Mouse (Mus musculus) kidney, adult 2 months (tissue): Measurements from ENCODE around the gene Nsun2. TPM values are rescaled to one million over a fixed set of nuclear protein-coding genes. Genes with fewer than 3 reads are reported as not detected.
A peak's percentile ranks its signal among the peaks of the same experiment; 100 is the strongest.

ENCODE experiments used
- DNase-seq: peaks from one replicate; pipeline ENCODE4 v3.0.0; 2021
- H3K27ac ChIP-seq: fragments of 200-500 bp; 2 replicates; pipeline ENCODE4 v1.5.1; 2012; ENCODE audit warnings: low read depth, low read length, control low read depth, inconsistent platforms; ENCODE audit not compliant: insufficient read depth
- H3K27me3 ChIP-seq: fragments of 200-500 bp; replicated peaks from 2 replicates; pipeline ENCODE4 v1.6.1; 2012; ENCODE audit warnings: mild to moderate bottlenecking, moderate library complexity, low read length, inconsistent platforms; ENCODE audit not compliant: control insufficient read depth, insufficient read depth
- H3K36me3 ChIP-seq: fragments of 200-500 bp; 2 replicates; pipeline ENCODE4 v1.6.1; 2012; ENCODE audit warnings: mild to moderate bottlenecking, moderate library complexity, low read length, inconsistent platforms; ENCODE audit not compliant: control insufficient read depth, insufficient read depth
- H3K4me1 ChIP-seq: fragments of 200-500 bp; 2 replicates; pipeline ENCODE4 v1.6.1; 2011; ENCODE audit warnings: low read length; ENCODE audit not compliant: control insufficient read depth, insufficient read depth
- H3K4me3 ChIP-seq: fragments of 200-500 bp; 2 replicates; pipeline ENCODE4 v1.5.1; 2011; ENCODE audit warnings: mild to moderate bottlenecking, low read depth, low read length, control low read depth; ENCODE audit not compliant: insufficient read depth
- CTCF ChIP-seq: fragments of 200-500 bp; conservative IDR thresholded peaks from 2 replicates; pipeline ENCODE4 v1.5.1; 2011; ENCODE audit warnings: low read depth, mild to moderate bottlenecking, control low read depth, low read length, moderate library complexity, mixed read lengths; ENCODE audit not compliant: insufficient read depth, insufficient read length
- POLR2A ChIP-seq: fragments of 200-500 bp; IDR thresholded peaks from one replicate; pipeline ENCODE4 v1.6.1; 2011; ENCODE audit warnings: low read depth, low read length, control low read depth
- WGBS: fragments of 180-500 bp; shearing (Covaris S2); methylation state at CpG from one replicate; pipeline ENCODE4 v1.1.7; 2018; 5-methylcytosine and 5-hydroxymethylcytosine counted together
- polyA plus RNA-seq: library from polyadenylated mRNA; depleted of rRNA; stranded (reverse); fragments of >200 nt; gene quantifications from 2 replicates; pipeline ENCODE4 v1.2.3, GENCODE M21; 2012

The Nsun2 gene
- polyA plus RNA-seq, 1 experiment, result 47.9 TPM

GRCm38 (mm10) chr13:69492876-69493463 is 40.6 kb upstream of the Nsun2 start:
- Histone ChIP-seq H3K4me1 (no peaks in the 10 kb centered on the region), H3K36me3 (no peaks in the 10 kb centered on the region), H3K4me3 (no peak overlapping the region), H3K27me3 (no peaks in the 10 kb centered on the region), H3K27ac (no peak overlapping the region)
- TF ChIP-seq POLR2A (no peak), CTCF (peak; percentile 82)
- WGBS, result 21% methylated on average over 7 of the region's 7 CpGs
- DNase-seq, result peak; percentile 83

- DNase-seq, result no peak
- Histone ChIP-seq H3K4me1 (peaks cover 6% of the 10 kb centered on the region; the same call in 1 of the 2 replicates), H3K36me3 (no peaks in the 10 kb centered on the region; the same call in 1 of the 2 replicates), H3K27ac (no peak overlapping the region), H3K27me3 (no peaks in the 10 kb centered on the region), H3K4me3 (no peak overlapping the region)
- no peak for TF ChIP-seq POLR2A
- TF ChIP-seq CTCF, result no peak
- 82% methylated on average over 5 of the region's 5 CpGs for WGBS
Observed at GRCm38 (mm10) chr13:69498276-69498675, 35.3 kb upstream of the Nsun2 start.

- 83% methylated on average over 14 of the region's 14 CpGs for WGBS
- peak; percentile 56 for DNase-seq
- Histone ChIP-seq H3K4me1 (peaks cover 8% of the 10 kb centered on the region; the same call in 1 of the 2 replicates), H3K36me3 (peaks cover 1% of the 10 kb centered on the region), H3K4me3 (no peak overlapping the region), H3K27ac (peak overlapping the region; percentile 79), H3K27me3 (no peaks in the 10 kb centered on the region)
- no peak for TF ChIP-seq POLR2A
- TF ChIP-seq CTCF, result no peak
Observed at GRCm38 (mm10) chr13:69502157-69502750, 31.3 kb upstream of the Nsun2 start.

- Histone ChIP-seq H3K27me3 (no peaks in the 10 kb centered on the region), H3K4me3 (no peak overlapping the region), H3K4me1 (peaks cover 8% of the 10 kb centered on the region; the same call in 1 of the 2 replicates), H3K27ac (peak overlapping the region; percentile 79), H3K36me3 (peaks cover 1% of the 10 kb centered on the region)
- DNase-seq, result peak; percentile 63
- TF ChIP-seq POLR2A, result no peak
- TF ChIP-seq CTCF, result no peak
- 62% methylated on average over 5 of the region's 5 CpGs for WGBS
Observed at GRCm38 (mm10) chr13:69502863-69503262, 30.7 kb upstream of the Nsun2 start.

GRCm38 (mm10) chr13:69506341-69507086 is 27.0 kb upstream of the Nsun2 start:
- Histone ChIP-seq H3K27me3 (no peaks in the 10 kb centered on the region), H3K4me1 (peaks cover 8% of the 10 kb centered on the region; the same call in 1 of the 2 replicates), H3K36me3 (peaks cover 1% of the 10 kb centered on the region; the same call in 1 of the 2 replicates), H3K27ac (no peak overlapping the region), H3K4me3 (no peak overlapping the region)
- no peak for DNase-seq
- TF ChIP-seq POLR2A (no peak), CTCF (no peak)
- 79% methylated on average over 12 of the region's 12 CpGs for WGBS

GRCm38 (mm10) chr13:69507666-69508065 is 25.9 kb upstream of the Nsun2 start:
- TF ChIP-seq CTCF (no peak), POLR2A (no peak)
- Histone ChIP-seq H3K36me3 (peaks cover 1% of the 10 kb centered on the region; the same call in 1 of the 2 replicates), H3K27ac (no peak overlapping the region), H3K4me1 (peaks cover 3% of the 10 kb centered on the region; the same call in 1 of the 2 replicates), H3K4me3 (no peak overlapping the region), H3K27me3 (no peaks in the 10 kb centered on the region)
- DNase-seq, result no peak
- 90% methylated on average over 3 of the region's 3 CpGs for WGBS
